Mouse (Mus musculus) CD4-positive naive resting alpha-beta T cell, adult 57 days (primary cell): ENCODE results near the gene Magea3. TPM values are rescaled to one million over a fixed set of nuclear protein-coding genes. Genes with fewer than 3 reads are reported as not detected.

Experiments
- total RNA-seq: library from RNA; stranded (reverse); gene quantifications from one replicate; pipeline ENCODE4 v1.2.4, GENCODE M21; 2023

Magea3 gene
- not detected for total RNA-seq

GRCm38 (mm10) chrX:154949405-154949804 lies at the start of gene Magea3:
Gene Magea3, minus strand, starts transcription at chrX:154949505.

GRCm38 (mm10) chrX:154995750-154996149 lies 46.4 kb upstream of the Magea3 start, which contains the start of gene Magea8:
Gene Magea8, minus strand, starts transcription at chrX:154995850.

GRCm38 (mm10) chrX:154935887-154936286 lies 13.4 kb downstream of the Magea3 start, which contains the start of gene Magea6:
Gene Magea6, minus strand, starts transcription at chrX:154935987.

Other genes starting within 250 kb of the Magea3 start
- gene Cldn34b1, start 59.2 kb downstream of the Magea3 start, total RNA-seq: not detected
- not detected for gene Magea6, start 13.5 kb downstream of the Magea3 start, total RNA-seq
- gene Magea8, start 46.3 kb upstream of the Magea3 start, total RNA-seq: not detected
- gene Magea5, start 113.6 kb upstream of the Magea3 start, total RNA-seq: not detected
- not detected for gene Magea1, start 140.3 kb upstream of the Magea3 start, total RNA-seq
- not detected for gene Magea2, start 144.2 kb upstream of the Magea3 start, total RNA-seq
- gene Cldn34b2, start 178.9 kb upstream of the Magea3 start, total RNA-seq: not detected